Mouse (Mus musculus): Measurements from ENCODE around the gene Stub1.

- TF ChIP-seq CTCF (IDR thresholded peaks at IDR 0.05; ENCODE audit: control insufficient read depth, insufficient read depth, insufficient read length) (no peak), MYOG (IDR thresholded peaks at IDR 0.05; ENCODE audit: control insufficient read depth, extremely low read depth, insufficient read length) (no peak), USF1 (IDR thresholded peaks at IDR 0.05; ENCODE audit: low read depth) (no peak), CEBPB (IDR thresholded peaks at IDR 0.05; ENCODE audit: low read depth) (no peak)
Measured at GRCm38 (mm10) chr17:25869498-25869897, 36.3 kb upstream of the Stub1 start.
